Mouse (Mus musculus): ENCODE data around the gene Btf3l4. TPM values are rescaled to one million over a fixed set of nuclear protein-coding genes. Genes with fewer than 3 reads are reported as not detected.

Btf3l4 gene
- polyA plus RNA-seq, 1 experiment from 2014 or later = 213 TPM

GRCm38 (mm10) chr4:108796701-108797100 is 36.7 kb downstream of the Btf3l4 start:
- DNase-seq (ENCODE audit: low spot score) = no peak
- Histone ChIP-seq H3K4me1 (no peaks in the 10 kb centered on the region), H3K27ac (replicated peaks) (no peak overlapping the region), H3K27me3 (ENCODE audit: low read depth, poor library complexity, severe bottlenecking) (no peaks in the 10 kb centered on the region), H3K4me3 (no peak overlapping the region), H3K9me3 (replicated peaks) (no peaks in the 10 kb centered on the region), H3K36me3 (no peaks in the 10 kb centered on the region)
- WGBS = 70% methylated on average over 4 of the region's 4 CpGs

- no peaks in the 10 kb centered on the region for H3K4me1 ChIP-seq
- no peaks in the 10 kb centered on the region for H3K36me3 ChIP-seq
- DNase-seq (ENCODE audit: low spot score) = no peak
- WGBS = 66% methylated on average over 1 of the region's 1 CpGs
- H3K4me3 ChIP-seq = no peak overlapping the region
- no peaks in the 10 kb centered on the region for H3K27me3 ChIP-seq (ENCODE audit: low read depth, poor library complexity, severe bottlenecking)
- no peak overlapping the region for H3K27ac ChIP-seq (replicated peaks)
- no peaks in the 10 kb centered on the region for H3K9me3 ChIP-seq (replicated peaks)
These were observed 39.5 kb downstream of the Btf3l4 start for GRCm38 (mm10) chr4:108793941-108794340.

- no peak overlapping the region for H3K4me3 ChIP-seq
- no peaks in the 10 kb centered on the region for H3K4me1 ChIP-seq
- no peak for DNase-seq (ENCODE audit: low spot score)
- H3K27me3 ChIP-seq (ENCODE audit: low read depth, poor library complexity, severe bottlenecking) = no peaks in the 10 kb centered on the region
- H3K36me3 ChIP-seq = no peaks in the 10 kb centered on the region
- no peak overlapping the region for H3K27ac ChIP-seq (replicated peaks)
- 78% methylated on average over 1 of the region's 1 CpGs for WGBS
- no peaks in the 10 kb centered on the region for H3K9me3 ChIP-seq (replicated peaks)
These were observed 42.9 kb downstream of the Btf3l4 start for GRCm38 (mm10) chr4:108790507-108790906.

GRCm38 (mm10) chr4:108789258-108789936 is 44.0 kb downstream of the Btf3l4 start:
- Histone ChIP-seq H3K36me3 (no peaks in the 10 kb centered on the region), H3K27ac (replicated peaks) (no peak overlapping the region), H3K4me1 (no peaks in the 10 kb centered on the region), H3K9me3 (replicated peaks) (no peaks in the 10 kb centered on the region), H3K4me3 (no peak overlapping the region), H3K27me3 (ENCODE audit: low read depth, poor library complexity, severe bottlenecking) (no peaks in the 10 kb centered on the region)
- 79% methylated on average over 6 of the region's 6 CpGs for WGBS
- no peak for DNase-seq (ENCODE audit: low spot score)

GRCm38 (mm10) chr4:108782421-108783085 is 50.9 kb downstream of the Btf3l4 start:
- no peak for DNase-seq (ENCODE audit: low spot score)
- H3K36me3 ChIP-seq = no peaks in the 10 kb centered on the region
- 40% methylated on average over 8 of the region's 8 CpGs for WGBS
- no peak overlapping the region for H3K27ac ChIP-seq (replicated peaks)
- no peaks in the 10 kb centered on the region for H3K9me3 ChIP-seq (replicated peaks)
- H3K27me3 ChIP-seq (ENCODE audit: low read depth, poor library complexity, severe bottlenecking) = peaks cover 16% of the 10 kb centered on the region
- H3K4me1 ChIP-seq = peaks cover 38% of the 10 kb centered on the region
- no peak overlapping the region for H3K4me3 ChIP-seq

- WGBS = 46% methylated on average over 3 of the region's 3 CpGs
- no peak for DNase-seq (ENCODE audit: low spot score)
- H3K4me3 ChIP-seq = peak overlapping the region; percentile 95; the same call in 1 of the 2 replicates
These were observed 51.8 kb downstream of the Btf3l4 start for GRCm38 (mm10) chr4:108781596-108781995.

GRCm38 (mm10) chr4:108780864-108781205 is 52.6 kb downstream of the Btf3l4 start:
- Histone ChIP-seq H3K9me3 (replicated peaks) (no peaks in the 10 kb centered on the region), H3K27me3 (ENCODE audit: low read depth, poor library complexity, severe bottlenecking) (peaks cover 16% of the 10 kb centered on the region), H3K36me3 (no peaks in the 10 kb centered on the region), H3K4me3 (peak overlapping the region; percentile 95), H3K4me1 (peaks cover 38% of the 10 kb centered on the region), H3K27ac (replicated peaks) (peak overlapping the region; percentile 99)
- DNase-seq (ENCODE audit: low spot score) = peak; percentile 82
- under 1% methylated on average over 20 of the region's 20 CpGs for WGBS

More at GRCm38 (mm10) chr4:108781596-108781995, 51.8 kb downstream of the Btf3l4 start:
- Histone ChIP-seq H3K36me3 (no peaks in the 10 kb centered on the region), H3K27me3 (ENCODE audit: low read depth, poor library complexity, severe bottlenecking) (peaks cover 16% of the 10 kb centered on the region), H3K27ac (replicated peaks) (no peak overlapping the region), H3K4me1 (peaks cover 38% of the 10 kb centered on the region), H3K9me3 (replicated peaks) (no peaks in the 10 kb centered on the region)

GRCm38 (mm10) chr4:108780057-108780863 is 53.2 kb downstream of the Btf3l4 start, which contains the start of gene Zfyve9:
Gene Zfyve9 (minus strand): TSS chr4:108780798.
- Histone ChIP-seq H3K4me3 (peak within 1 kb of the TSS; percentile 95), H3K27ac (replicated peaks) (peak within 1 kb of the TSS; percentile 99), H3K36me3 (no peaks in the 10 kb centered on the region), H3K9me3 (replicated peaks) (no peaks in the 10 kb centered on the region), H3K27me3 (ENCODE audit: low read depth, poor library complexity, severe bottlenecking) (peaks cover 16% of the 10 kb centered on the region), H3K4me1 (peaks cover 38% of the 10 kb centered on the region)
- peak; percentile 81 for DNase-seq (ENCODE audit: low spot score)
- WGBS = under 1% methylated on average over 109 of the region's 111 CpGs

- Histone ChIP-seq H3K9me3 (replicated peaks) (no peaks in the 10 kb centered on the region), H3K4me3 (peak overlapping the region; percentile 95), H3K36me3 (no peaks in the 10 kb centered on the region), H3K4me1 (peaks cover 38% of the 10 kb centered on the region), H3K27ac (replicated peaks) (peak overlapping the region; percentile 99), H3K27me3 (ENCODE audit: low read depth, poor library complexity, severe bottlenecking) (peaks cover 16% of the 10 kb centered on the region)
- no peak for DNase-seq (ENCODE audit: low spot score)
- 1% methylated on average over 7 of the region's 7 CpGs for WGBS
These were observed 53.7 kb downstream of the Btf3l4 start for GRCm38 (mm10) chr4:108779763-108780056.

GRCm38 (mm10) chr4:108768527-108768926 is 64.9 kb downstream of the Btf3l4 start:
- no peak for DNase-seq (ENCODE audit: low spot score)
- Histone ChIP-seq H3K4me3 (no peak overlapping the region), H3K4me1 (peaks cover 4% of the 10 kb centered on the region), H3K9me3 (replicated peaks) (no peaks in the 10 kb centered on the region), H3K36me3 (0 out of 2 replicates have a peak, but pooled peaks cover 3% of the 10 kb centered on the region), H3K27me3 (ENCODE audit: low read depth, poor library complexity, severe bottlenecking) (no peaks in the 10 kb centered on the region), H3K27ac (replicated peaks) (no peak overlapping the region)

Data from midbrain, embryonic 10.5 days (tissue).